Mouse (Mus musculus) MEL (cell line): ENCODE data around the gene Dscam. TPM values are rescaled to one million over a fixed set of nuclear protein-coding genes. Genes with fewer than 3 reads are reported as not detected.

Experiments
- DNase-seq: peaks from one replicate; pipeline ENCODE4 v3.0.0; 2011; ENCODE audit warnings: low read depth, low spot score
- H3K27ac ChIP-seq: 2 replicates; pipeline ENCODE4 v1.5.1; 2012; ENCODE audit warnings: low read depth, mild to moderate bottlenecking, control low read depth, low read length, moderate library complexity; ENCODE audit not compliant: control insufficient read depth
- H3K27me3 ChIP-seq, 2 experiments: fragments of 150-350 bp in 1 of 2; sonication (generic) in 1 of 2; 2 replicates each; pipeline ENCODE4 v1.6.1; 2012; ENCODE audit warnings: low read length in 2 of 2, mild to moderate bottlenecking in 2 of 2, improper control_type of control experiment in 1 of 2, moderate library complexity in 1 of 2; ENCODE audit not compliant: insufficient read depth in 2 of 2, control insufficient read depth in 1 of 2
- H3K36me3 ChIP-seq, 2 experiments: 2 replicates each; pipeline ENCODE4 v1.6.1; 2012 to 2014; ENCODE audit warnings: low read length in 2 of 2, improper control_type of control experiment in 1 of 2, inconsistent platforms in 1 of 2, mild to moderate bottlenecking in 1 of 2; ENCODE audit not compliant: insufficient read depth in 2 of 2, control insufficient read depth in 1 of 2
- H3K4me1 ChIP-seq, 2 experiments: fragments of 150-350 bp in 1 of 2; sonication (generic) in 1 of 2; 2 replicates each; pipeline ENCODE4 v1.6.1; 2012; ENCODE audit warnings: low read length in 2 of 2, improper control_type of control experiment in 1 of 2, mild to moderate bottlenecking in 1 of 2; ENCODE audit not compliant: insufficient read depth in 2 of 2, control insufficient read depth in 1 of 2
- H3K4me3 ChIP-seq, 2 experiments: fragments of 150-350 bp in 1 of 2; sonication (generic) in 1 of 2; 2 replicates each; pipeline ENCODE4 v1.5.1; 2012; ENCODE audit warnings: low read depth in 2 of 2, low read length in 2 of 2, mild to moderate bottlenecking in 2 of 2, moderate library complexity in 2 of 2, control low read depth in 1 of 2, improper control_type of control experiment in 1 of 2; ENCODE audit not compliant: control insufficient read depth in 1 of 2, insufficient read depth in 1 of 2
- H3K79me2 ChIP-seq: 2 replicates; pipeline ENCODE4 v1.6.1; 2012; ENCODE audit warnings: mild to moderate bottlenecking, low read length, moderate library complexity; ENCODE audit not compliant: control insufficient read depth, poor library complexity, insufficient read depth
- H3K9ac ChIP-seq: 2 replicates; pipeline ENCODE4 v1.6.1; 2012; ENCODE audit warnings: low read depth, mild to moderate bottlenecking, control low read depth, low read length, moderate library complexity; ENCODE audit not compliant: control insufficient read depth, poor library complexity, severe bottlenecking
- H3K9me3 ChIP-seq: fragments of 150-350 bp; sonication (generic); replicated peaks from 2 replicates; pipeline ENCODE4 v1.6.1; 2012; ENCODE audit warnings: mild to moderate bottlenecking, low read length, improper control_type of control experiment, moderate library complexity; ENCODE audit not compliant: insufficient read depth
- BHLHE40 ChIP-seq: IDR thresholded peaks from 2 replicates; pipeline ENCODE4 v1.6.1; 2012; ENCODE audit warnings: low read depth, mild to moderate bottlenecking, inconsistent platforms, low read length, improper control_type of control experiment, borderline replicate concordance
- CHD1 ChIP-seq: IDR thresholded peaks from 2 replicates; pipeline ENCODE4 v1.6.1; 2012; ENCODE audit warnings: low read depth, mild to moderate bottlenecking, inconsistent platforms, low read length, improper control_type of control experiment
- CHD2 ChIP-seq: IDR thresholded peaks from 2 replicates; pipeline ENCODE4 v1.6.1; 2011; ENCODE audit warnings: low read length, improper control_type of control experiment
- E2F4 ChIP-seq: IDR thresholded peaks from 2 replicates; pipeline ENCODE4 v1.6.1; 2011; ENCODE audit warnings: low read depth, low read length, improper control_type of control experiment, borderline replicate concordance
- EP300 ChIP-seq, 2 experiments: IDR thresholded peaks; 2 replicates each; pipeline ENCODE4 v1.6.1; 2011; ENCODE audit warnings: improper control_type of control experiment in 2 of 2, low read length in 2 of 2, low read depth in 1 of 2, mild to moderate bottlenecking in 1 of 2
- ETS1 ChIP-seq: IDR thresholded peaks from 2 replicates; pipeline ENCODE4 v1.6.1; 2012; ENCODE audit warnings: low read depth, mild to moderate bottlenecking, inconsistent platforms, low read length, improper control_type of control experiment, moderate library complexity
- MAFK ChIP-seq: IDR thresholded peaks from 2 replicates; pipeline ENCODE4 v1.6.1; 2011; ENCODE audit warnings: low read depth, mild to moderate bottlenecking, low read length, improper control_type of control experiment, borderline replicate concordance
- MAX ChIP-seq: IDR thresholded peaks from 2 replicates; pipeline ENCODE4 v1.6.1; 2011; ENCODE audit warnings: low read length, improper control_type of control experiment
- MAZ ChIP-seq: IDR thresholded peaks from 2 replicates; pipeline ENCODE4 v1.6.1; 2012; ENCODE audit warnings: low read depth, mild to moderate bottlenecking, inconsistent platforms, low read length, improper control_type of control experiment
- MXI1 ChIP-seq: IDR thresholded peaks from 2 replicates; pipeline ENCODE4 v1.6.1; 2011; ENCODE audit warnings: mild to moderate bottlenecking, low read depth, low read length, improper control_type of control experiment
- MYB ChIP-seq: IDR thresholded peaks from 2 replicates; pipeline ENCODE4 v1.6.1; 2011; ENCODE audit warnings: mild to moderate bottlenecking, low read depth, low read length, improper control_type of control experiment
- MYC ChIP-seq: IDR thresholded peaks from 2 replicates; pipeline ENCODE4 v1.6.1; 2011; ENCODE audit warnings: low read depth, mild to moderate bottlenecking, low read length, improper control_type of control experiment, moderate library complexity
- NRF1 ChIP-seq: IDR thresholded peaks from 2 replicates; pipeline ENCODE4 v1.6.1; 2014; ENCODE audit warnings: low read depth, mild to moderate bottlenecking, inconsistent platforms, low read length, improper control_type of control experiment, moderate library complexity; ENCODE audit not compliant: poor library complexity, insufficient read depth, severe bottlenecking
- POLR2A ChIP-seq, 2 experiments: IDR thresholded peaks; 2 replicates each; pipeline ENCODE4 v1.6.1; 2011 to 2012; ENCODE audit warnings: low read length in 2 of 2, mild to moderate bottlenecking in 2 of 2, control low read depth in 1 of 2, improper control_type of control experiment in 1 of 2, low read depth in 1 of 2, moderate library complexity in 1 of 2; ENCODE audit not compliant: control insufficient read depth in 1 of 2, insufficient read depth in 1 of 2, poor library complexity in 1 of 2
- POLR2AphosphoS2 ChIP-seq: IDR thresholded peaks from 2 replicates; pipeline ENCODE4 v1.6.1; 2011; ENCODE audit warnings: low read length, improper control_type of control experiment
- SIN3A ChIP-seq: IDR thresholded peaks from 2 replicates; pipeline ENCODE4 v1.6.1; 2012; ENCODE audit warnings: low read length, improper control_type of control experiment, inconsistent platforms
- TAL1 ChIP-seq: IDR thresholded peaks from 2 replicates; pipeline ENCODE4 v1.6.1; 2012; ENCODE audit warnings: mild to moderate bottlenecking, inconsistent platforms, low read length, moderate library complexity, mixed read lengths
- UBTF ChIP-seq: IDR thresholded peaks from 2 replicates; pipeline ENCODE4 v1.6.1; 2012; ENCODE audit warnings: low read depth, mild to moderate bottlenecking, inconsistent platforms, low read length, improper control_type of control experiment, moderate library complexity, borderline replicate concordance; ENCODE audit not compliant: insufficient read depth
- USF1 ChIP-seq: IDR thresholded peaks from 2 replicates; pipeline ENCODE4 v1.6.1; 2014; ENCODE audit warnings: low read depth, mild to moderate bottlenecking, inconsistent platforms, low read length, improper control_type of control experiment, moderate library complexity
- ZC3H11A ChIP-seq: IDR thresholded peaks from 2 replicates; pipeline ENCODE4 v1.6.1; 2012; ENCODE audit warnings: low read depth, mild to moderate bottlenecking, inconsistent platforms, low read length, improper control_type of control experiment
- ZKSCAN1 ChIP-seq: IDR thresholded peaks from 2 replicates; pipeline ENCODE4 v1.6.1; 2012; ENCODE audit warnings: low read depth, mild to moderate bottlenecking, inconsistent platforms, low read length, improper control_type of control experiment, moderate library complexity
- polyA plus RNA-seq, 2 experiments: library from polyadenylated mRNA; stranded (reverse) in 1 of 2; unstranded in 1 of 2; fragments of >175 nt in 1 of 2; fragments of >200 nt in 1 of 2; gene quantifications; 2 replicates each; pipeline versions ENCODE4 v1.2.1 to v1.2.4; 2012; ENCODE audit warnings: low replicate concordance in 2 of 2, low read depth in 1 of 2; ENCODE audit not compliant: insufficient read length in 2 of 2, insufficient read depth in 1 of 2, missing spikeins in 1 of 2
- total RNA-seq: library from RNA; depleted of rRNA; stranded (reverse); fragments of 300-350 nt; gene quantifications from 2 replicates; pipeline ENCODE4 v1.2.3, GENCODE M21; 2012

The Dscam gene
- total and polyA plus RNA-seq, 3 experiments, result not detected

- no peak for TF ChIP-seq TAL1
- Histone ChIP-seq H3K4me1 (peaks cover 2 to 19% of the 10 kb centered on the region in 2 experiments; a peak in 3 of 4 replicates), H3K27ac (no peak overlapping the region), H3K79me2 (no peaks in the 10 kb centered on the region), H3K4me3 (no peak overlapping the region), H3K9ac (no peak overlapping the region), H3K36me3 (peaks cover 0 to 16% of the 10 kb centered on the region in 2 experiments; a peak in 2 of 4 replicates), H3K9me3 (no peaks in the 10 kb centered on the region), H3K27me3 (no peaks in the 10 kb centered on the region)
- no peak for DNase-seq
These were observed 162.5 kb downstream of the Dscam start for GRCm38 (mm10) chr16:97007892-97008527.

DNA sequence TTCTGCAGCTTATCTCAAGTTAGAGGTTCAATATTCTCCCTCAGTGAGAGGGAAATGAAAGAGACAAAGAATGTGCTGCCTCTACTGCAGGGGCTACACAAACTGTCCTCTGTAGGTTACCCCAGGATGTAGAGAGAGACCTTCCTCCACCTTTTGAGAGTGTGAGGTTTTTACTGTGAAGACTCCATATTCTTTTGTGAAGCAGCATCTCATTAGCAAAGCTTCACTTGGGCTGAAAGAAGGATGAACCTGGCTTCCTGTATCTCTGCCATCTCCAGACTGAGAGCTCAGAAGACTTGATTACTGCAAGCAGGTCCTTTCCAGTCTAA is 163.7 kb downstream of the Dscam start:
- Histone ChIP-seq H3K9me3 (no peaks in the 10 kb centered on the region), H3K27me3 (no peaks in the 10 kb centered on the region), H3K36me3 (peaks cover 0 to 16% of the 10 kb centered on the region in 2 experiments; a peak in 2 of 4 replicates), H3K79me2 (no peaks in the 10 kb centered on the region), H3K4me3 (no peak overlapping the region), H3K4me1 (peaks cover 2 to 19% of the 10 kb centered on the region in 2 experiments; a peak in 3 of 4 replicates), H3K27ac (peak overlapping the region; percentile 58)
- DNase-seq, result no peak
- TF ChIP-seq NRF1 (no peak), ZC3H11A (no peak), POLR2A (IDR thresholded peaks at IDR 0.05; ENCODE audit: control insufficient read depth in 1 of 2, insufficient read depth in 1 of 2, low read depth in 1 of 2, low read length in 2 of 2, poor library complexity in 1 of 2) (no peak), SIN3A (no peak), BHLHE40 (no peak), CHD1 (no peak), ETS1 (no peak), UBTF (no peak), E2F4 (no peak), ZKSCAN1 (no peak), MAFK (no peak), MYC (no peak), MYB (no peak), CHD2 (no peak), MAX (no peak), MXI1 (no peak), EP300 (IDR thresholded peaks at IDR 0.05; ENCODE audit: low read depth in 1 of 2, low read length in 2 of 2) (no peak), MAZ (no peak), USF1 (no peak), POLR2AphosphoS2 (no peak)
- TF ChIP-seq, all 39 proteins: peak for 0
- H3K9ac ChIP-seq, result no peak overlapping the region
